Mouse (Mus musculus) ovary, adult 18-20 months (tissue): Measurements from ENCODE around the gene Cdh22.

Experiments
- DNase-seq: peaks from one replicate; pipeline ENCODE4 v3.0.0; 2022; ENCODE audit warnings: low spot score, mixed read lengths

The Cdh22 gene

GRCm38 (mm10) chr2:165250903-165251302 is 16.2 kb upstream of the Cdh22 start:
- DNase-seq: no peak

- no peak for DNase-seq
Observed at GRCm38 (mm10) chr2:165248967-165249366, 14.3 kb upstream of the Cdh22 start.

- no peak for DNase-seq
Observed at GRCm38 (mm10) chr2:165246349-165246748, 11.7 kb upstream of the Cdh22 start.

- DNase-seq: peak; percentile 9
Observed at GRCm38 (mm10) chr2:165243122-165243720, 8.6 kb upstream of the Cdh22 start.

GRCm38 (mm10) chr2:165242575-165242974 is 7.9 kb upstream of the Cdh22 start:
- DNase-seq: no peak

GRCm38 (mm10) chr2:165241786-165242185 is 7.1 kb upstream of the Cdh22 start:
- DNase-seq: no peak

GRCm38 (mm10) chr2:165240371-165240770 is 5.7 kb upstream of the Cdh22 start:
- no peak for DNase-seq

GRCm38 (mm10) chr2:165239533-165240144 is 5.0 kb upstream of the Cdh22 start:
- DNase-seq: no peak

GRCm38 (mm10) chr2:165238416-165239145 is 3.9 kb upstream of the Cdh22 start:
- no peak for DNase-seq

- DNase-seq: no peak
Observed at GRCm38 (mm10) chr2:165234291-165234612, 401 bp downstream of the Cdh22 start.

- DNase-seq: peak; percentile 19
Observed at GRCm38 (mm10) chr2:165233491-165234290, 962 bp downstream of the Cdh22 start.

GRCm38 (mm10) chr2:165229050-165229449 is 5.6 kb downstream of the Cdh22 start:
- no peak for DNase-seq

- DNase-seq: no peak
Observed at GRCm38 (mm10) chr2:165223837-165224236, 10.8 kb downstream of the Cdh22 start.

- DNase-seq: no peak
Observed at GRCm38 (mm10) chr2:165221952-165222351, 12.7 kb downstream of the Cdh22 start.

GRCm38 (mm10) chr2:165220347-165220945 is 14.2 kb downstream of the Cdh22 start:
- DNase-seq: no peak

- no peak for DNase-seq
Observed at GRCm38 (mm10) chr2:165218954-165219353, 15.7 kb downstream of the Cdh22 start.

- no peak for DNase-seq
Observed at GRCm38 (mm10) chr2:165217361-165218149, 17.1 kb downstream of the Cdh22 start.

GRCm38 (mm10) chr2:165215103-165215951 is 19.3 kb downstream of the Cdh22 start:
- no peak for DNase-seq

- no peak for DNase-seq
Observed at GRCm38 (mm10) chr2:165211426-165212079, 23.1 kb downstream of the Cdh22 start.

GRCm38 (mm10) chr2:165210948-165211347 is 23.7 kb downstream of the Cdh22 start:
- no peak for DNase-seq
